Mouse (Mus musculus) mouse embryonic stem cell (cell line): ENCODE measurements around the gene Cacna2d1.

Source experiments
- in situ Hi-C, 2 experiments: fragments of 300-500 bp; cut with MboI; formaldehyde crosslinking; loops; 1 replicate in 1 of 2; 3 replicates in 1 of 2; pipeline ENCODE4 v1.14.3; 2019 to 2020; ENCODE audit warnings: low sequenced_read_pairs in 2 of 2, low pct_unique_long_range_greater_than_20kb in 1 of 2, mixed read lengths in 1 of 2; ENCODE audit not compliant: unreplicated experiment in 1 of 2

The Cacna2d1 gene

DNA sequence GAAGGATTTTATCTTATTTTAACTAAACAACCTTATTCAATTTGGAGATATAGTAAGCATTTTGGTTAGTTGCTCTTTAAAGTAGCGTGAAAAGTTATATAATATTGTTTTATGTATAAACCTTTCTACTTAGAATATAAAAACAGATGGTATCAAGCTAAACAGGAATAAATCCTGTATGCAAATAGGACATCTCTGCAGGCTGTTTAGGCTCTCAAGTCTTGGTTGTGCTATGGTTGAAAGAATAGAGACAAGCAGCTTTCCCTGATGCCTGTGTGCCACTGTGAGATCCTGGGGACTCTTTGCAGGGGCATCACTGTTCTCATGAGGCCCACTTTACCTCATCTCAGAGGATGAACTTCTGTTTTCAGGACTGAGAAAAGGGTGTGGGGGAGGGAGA lies 179.4 kb downstream of the Cacna2d1 start:
- in situ Hi-C loops: no loop called here

DNA sequence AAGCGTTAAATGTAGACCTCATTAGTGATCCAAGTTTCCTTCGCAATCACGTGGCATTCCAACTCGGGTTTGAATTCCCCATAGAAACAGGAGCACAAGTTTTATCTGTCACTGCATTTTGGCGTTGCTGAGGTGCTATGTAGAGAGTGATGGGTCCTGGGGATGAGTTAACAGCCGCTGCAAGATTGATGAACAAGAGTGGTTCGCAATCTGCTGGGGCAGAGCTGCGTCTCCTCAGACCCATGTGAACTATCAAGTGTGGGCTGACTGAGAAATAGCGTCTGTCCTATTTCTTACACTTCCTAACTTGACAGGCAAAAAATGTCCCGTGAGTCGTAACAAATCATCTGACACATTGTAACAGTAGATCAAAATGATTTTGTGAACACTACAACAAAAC lies 186.8 kb downstream of the Cacna2d1 start:
- in situ Hi-C loops: no loop called here

DNA sequence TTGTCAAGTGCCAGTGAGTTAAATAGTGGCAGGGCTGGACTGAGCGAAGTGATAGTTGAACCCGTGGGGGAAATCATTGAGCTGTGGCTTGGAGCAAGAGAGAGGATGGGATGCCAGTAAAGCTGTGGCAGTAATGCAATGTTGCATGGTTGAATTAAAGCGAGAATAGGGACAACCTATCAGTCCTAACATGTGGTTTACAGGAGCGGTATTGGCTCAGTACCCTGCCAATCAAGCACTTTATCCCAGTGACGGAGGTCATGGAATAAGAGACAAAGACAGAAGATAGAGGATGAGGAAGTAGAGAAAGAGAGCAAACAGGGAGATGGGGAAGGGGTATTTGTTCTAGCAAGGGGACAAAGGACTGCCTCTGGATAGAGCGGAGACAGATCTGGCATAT lies 187.6 kb downstream of the Cacna2d1 start:
- in situ Hi-C loops: no loop called here

DNA sequence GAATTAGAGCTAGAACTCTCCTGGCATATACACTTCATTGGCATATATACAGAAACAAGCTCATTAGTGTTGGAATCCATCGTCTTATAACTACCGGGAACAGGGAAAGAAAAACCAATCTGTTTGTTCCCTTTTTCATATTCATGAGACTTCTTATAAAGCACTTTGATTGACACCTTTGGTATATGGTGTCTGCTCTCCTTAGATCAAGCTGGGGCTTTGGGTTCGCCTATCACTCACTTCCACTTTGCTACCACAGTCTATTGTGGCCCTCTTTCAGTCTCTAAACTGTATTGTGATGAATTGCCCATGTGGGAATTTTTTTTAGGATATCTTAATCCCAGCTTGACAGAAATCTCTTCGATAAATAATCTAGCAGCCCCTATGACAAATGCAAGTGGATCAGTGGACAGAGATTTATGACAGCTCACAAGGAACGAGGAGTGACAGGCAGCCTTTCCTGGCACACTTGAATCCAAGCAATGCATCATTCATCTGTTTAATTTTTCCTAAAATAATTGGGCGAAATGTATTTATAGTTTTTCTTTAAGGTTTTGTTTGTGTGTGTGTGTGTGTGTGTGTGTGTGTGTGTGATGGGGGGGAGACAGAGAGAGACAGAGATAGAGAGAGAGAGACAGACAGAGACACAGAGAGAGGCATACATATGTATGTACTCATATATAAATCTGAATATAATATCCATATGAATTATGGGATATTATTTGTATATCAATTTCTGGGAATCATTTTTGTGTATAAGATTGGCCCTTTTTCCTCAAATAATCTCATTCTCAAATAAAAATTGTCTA lies 200.0 kb downstream of the Cacna2d1 start:
- in situ Hi-C loops: no loop called here

DNA sequence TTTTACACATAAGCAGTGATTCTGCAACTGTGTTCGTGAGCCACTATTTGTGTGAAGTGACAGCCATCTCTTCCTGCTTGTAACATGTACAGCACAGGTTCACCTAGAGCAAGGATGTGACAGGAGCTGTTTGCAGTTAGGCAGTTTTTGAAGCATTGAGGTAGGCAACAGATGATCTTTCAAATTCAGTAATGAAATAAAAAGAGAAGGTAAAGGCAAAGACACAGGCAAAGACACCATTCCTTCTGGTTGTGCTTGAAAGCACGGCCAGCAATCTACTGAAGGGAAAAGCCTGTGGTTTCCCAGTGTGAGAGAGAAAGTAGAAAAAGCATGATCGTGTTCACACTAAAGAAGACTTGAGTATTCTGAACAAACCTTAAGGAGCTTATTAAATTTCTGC lies 201.5 kb downstream of the Cacna2d1 start:
- in situ Hi-C loops: no loop called here

DNA sequence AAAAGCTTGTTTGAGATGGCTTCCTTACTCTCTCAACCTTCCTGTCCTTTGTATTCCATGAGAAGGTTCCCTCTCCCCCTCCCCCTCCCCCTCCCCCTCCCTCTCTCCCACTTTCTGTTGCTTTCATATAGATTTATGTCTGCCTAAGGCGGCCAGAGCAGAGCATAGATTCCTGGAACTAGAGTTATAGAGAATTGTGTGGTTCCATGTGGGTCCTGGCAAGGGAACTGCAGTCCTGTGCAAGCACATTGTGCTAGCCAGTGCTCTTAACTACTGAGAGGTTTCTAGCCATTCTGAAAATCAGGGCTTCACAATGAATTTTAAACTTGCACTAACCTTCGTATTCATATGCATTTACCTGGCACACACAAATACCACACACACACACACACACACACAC lies 202.3 kb downstream of the Cacna2d1 start:
- in situ Hi-C loops: no loop called here

DNA sequence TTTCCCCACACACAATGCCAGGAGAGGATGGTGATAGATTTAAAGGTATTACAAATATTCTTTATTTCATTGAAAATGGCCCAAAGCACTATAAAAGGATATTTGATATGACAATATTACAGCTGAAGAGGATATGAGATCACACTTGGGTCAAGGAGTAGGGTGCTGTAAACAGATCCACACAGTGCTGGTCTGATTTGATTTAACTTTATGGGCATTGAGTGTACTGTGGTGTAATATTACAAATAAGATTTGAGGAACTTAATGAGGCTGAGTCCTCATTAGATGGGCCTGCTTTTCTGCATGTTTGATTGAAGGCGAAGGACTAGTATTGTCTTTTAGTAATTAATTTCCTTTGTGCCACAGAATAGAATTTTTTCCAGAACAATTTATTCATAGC lies 212.1 kb downstream of the Cacna2d1 start:
- in situ Hi-C loops: no loop called here

DNA sequence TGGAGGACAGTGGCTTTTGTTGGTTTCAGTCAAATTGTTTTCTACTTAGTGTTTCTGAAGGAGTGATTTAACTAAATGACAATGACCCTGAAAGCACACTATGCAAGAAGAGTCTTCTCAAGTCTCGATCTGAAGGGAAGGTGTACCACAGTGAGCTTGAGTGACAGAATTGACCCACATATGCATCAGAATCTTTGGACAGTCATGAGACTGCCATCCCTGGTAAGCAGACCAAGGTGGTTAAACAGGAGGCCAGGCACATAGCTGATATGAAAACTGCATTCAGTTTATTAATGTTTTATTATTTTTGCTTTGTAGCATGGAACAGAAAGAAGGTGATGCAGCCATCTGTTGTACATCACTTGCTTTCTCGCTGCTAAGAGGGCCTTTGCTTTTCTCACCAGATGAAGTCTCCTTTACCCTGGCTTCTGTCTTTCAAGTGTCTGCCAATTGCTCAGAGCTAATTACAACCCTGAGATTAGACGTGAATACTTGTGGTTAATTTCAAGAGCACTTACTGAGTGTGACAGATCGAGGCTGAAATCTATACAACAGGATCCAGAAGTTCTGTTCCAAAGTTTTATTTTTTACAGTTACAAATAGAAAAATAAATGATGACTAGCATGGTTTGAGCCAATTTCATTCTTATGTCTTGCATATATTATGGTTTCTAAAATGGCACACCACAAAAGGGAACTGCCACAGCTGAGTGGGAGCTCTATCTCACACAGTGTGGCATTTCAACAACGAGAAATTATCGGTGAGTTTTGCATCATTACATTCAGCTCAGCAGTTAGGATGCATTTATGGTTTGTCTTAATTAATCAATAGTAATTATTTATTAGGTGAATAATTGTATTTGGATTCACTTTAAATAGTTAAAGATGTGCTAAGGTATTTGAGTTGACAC lies 221.1 kb downstream of the Cacna2d1 start:
- in situ Hi-C loops: no loop called here

DNA sequence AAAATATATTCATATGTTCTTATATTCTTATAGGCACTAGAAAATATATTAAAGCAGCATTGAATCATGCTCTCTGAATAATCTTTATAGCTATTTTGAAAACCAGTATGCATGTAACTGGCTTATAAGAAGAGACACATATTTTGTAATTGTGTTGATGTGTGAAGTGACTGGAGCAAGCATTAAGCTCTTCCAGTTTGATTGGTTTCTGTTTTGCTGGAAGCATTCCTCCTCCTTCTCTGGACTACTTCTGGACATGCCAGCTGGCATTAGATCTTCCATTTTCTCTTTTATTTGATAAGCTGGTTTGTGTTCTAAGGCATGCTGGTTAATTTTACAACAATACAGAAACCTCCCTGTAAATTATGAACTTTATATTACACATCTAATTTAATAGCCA lies 228.8 kb downstream of the Cacna2d1 start:
- in situ Hi-C loops: no loop called here

DNA sequence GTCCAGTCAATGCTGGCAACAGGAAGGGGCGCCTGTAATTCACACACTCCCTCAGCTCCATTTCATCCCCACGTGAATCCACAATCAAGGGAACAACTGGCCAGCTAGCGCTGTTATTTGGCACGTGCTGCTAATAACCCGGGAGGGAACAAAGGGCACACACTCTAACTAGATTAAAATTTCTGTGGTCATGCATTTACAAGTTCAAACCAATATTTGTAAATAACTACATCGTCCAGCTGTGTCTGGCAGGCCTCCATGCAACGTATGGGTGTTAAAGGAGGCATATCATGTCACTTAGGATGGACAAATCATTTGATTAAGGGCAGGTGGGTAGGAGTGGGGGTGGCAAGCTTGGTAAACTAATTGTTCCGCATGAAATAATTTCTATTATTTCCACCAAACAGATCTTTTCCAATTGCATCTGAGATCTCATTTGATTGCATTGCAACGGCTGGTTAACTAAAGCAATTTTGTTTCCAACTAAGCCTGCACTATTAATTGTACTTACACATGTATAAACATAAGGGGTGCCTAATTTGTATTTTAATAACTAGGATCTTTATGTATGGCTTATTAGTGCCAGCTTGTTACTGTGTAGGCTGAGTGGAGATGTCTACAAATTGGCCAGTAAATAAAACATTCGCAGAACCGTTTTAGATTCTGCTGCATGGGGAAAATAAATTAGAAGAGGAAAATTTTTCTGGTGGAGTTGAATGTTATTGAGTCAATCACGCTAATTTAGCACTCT lies 231.8 kb downstream of the Cacna2d1 start:
- in situ Hi-C loops: no loop called here

DNA sequence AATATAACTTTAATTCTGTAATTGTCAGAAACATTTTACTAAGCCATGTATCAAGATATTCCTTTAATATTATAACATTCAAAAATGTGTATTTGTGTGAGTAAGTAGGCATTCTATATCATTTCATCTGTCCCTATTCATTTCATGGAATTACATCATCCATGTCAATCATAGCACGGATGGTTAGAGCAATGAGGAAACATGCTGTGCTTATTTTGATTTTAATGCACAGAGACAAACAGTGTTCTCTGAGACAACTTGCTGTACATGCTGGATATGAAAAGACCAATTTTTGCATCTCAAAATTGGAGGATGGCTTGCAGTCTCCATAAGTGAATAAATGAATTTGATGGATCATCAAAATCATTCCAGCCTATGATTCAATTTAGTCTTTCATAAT lies 232.4 kb downstream of the Cacna2d1 start:
- in situ Hi-C loops: no loop called here

DNA sequence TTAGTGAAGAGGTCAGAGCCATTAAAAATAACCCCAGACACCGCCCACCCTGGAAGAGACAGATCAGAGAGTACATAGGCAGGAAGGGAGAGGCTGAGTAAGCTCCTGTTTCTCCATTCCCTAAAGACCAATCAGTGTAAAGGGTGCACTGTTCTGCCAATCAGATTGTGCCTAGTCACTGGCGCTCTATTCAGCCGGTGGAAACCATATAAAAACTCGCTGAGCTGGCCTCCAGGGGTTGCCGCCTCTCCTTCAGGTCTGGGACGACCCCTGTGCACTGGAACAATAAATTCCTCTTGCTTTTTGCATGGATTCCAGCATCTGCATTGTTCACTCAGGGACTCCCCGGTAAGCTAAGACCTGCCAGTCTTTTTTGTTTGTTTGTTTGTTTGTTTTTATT lies 246.6 kb downstream of the Cacna2d1 start:
- in situ Hi-C loops: no loop called here

DNA sequence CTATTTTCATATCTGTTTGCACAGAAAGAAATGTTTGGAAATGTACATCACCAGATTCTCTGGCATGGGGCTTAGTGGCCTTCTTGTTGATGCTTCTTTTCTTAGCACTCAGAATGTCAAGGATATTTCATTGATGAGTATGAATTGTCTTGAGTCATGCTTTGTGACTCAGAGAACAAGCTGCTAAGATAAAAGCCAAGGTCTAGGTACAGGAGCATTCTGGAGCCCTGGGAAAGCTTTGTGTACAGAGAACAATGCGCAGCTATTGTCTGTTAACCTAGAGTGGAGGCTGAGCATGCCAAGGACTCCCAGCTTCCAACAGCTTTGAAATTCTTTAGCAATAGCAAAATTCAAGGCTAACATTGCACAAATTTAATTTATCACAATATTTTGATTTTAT lies 249.6 kb downstream of the Cacna2d1 start:
- in situ Hi-C loops: no loop called here

DNA sequence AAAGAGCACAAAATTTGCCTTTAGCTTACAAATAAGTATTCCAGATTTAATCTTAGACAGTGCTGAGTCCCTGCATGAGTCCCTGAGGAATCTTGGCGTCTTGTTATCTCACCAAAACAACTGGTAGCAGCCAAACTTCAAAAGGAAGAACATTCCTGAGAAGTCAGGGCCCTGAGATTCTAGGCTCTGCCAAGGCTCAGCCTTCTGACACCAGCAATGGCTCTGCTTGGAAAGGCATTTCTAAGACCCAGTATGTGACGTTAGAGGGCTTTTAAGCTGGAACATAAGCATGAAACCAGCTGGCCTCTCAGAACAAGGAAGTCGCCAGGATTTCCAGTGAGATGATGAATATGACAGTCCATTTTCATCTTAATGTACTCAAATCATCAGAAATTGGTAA lies 253.4 kb downstream of the Cacna2d1 start:
- in situ Hi-C loops: no loop called here

DNA sequence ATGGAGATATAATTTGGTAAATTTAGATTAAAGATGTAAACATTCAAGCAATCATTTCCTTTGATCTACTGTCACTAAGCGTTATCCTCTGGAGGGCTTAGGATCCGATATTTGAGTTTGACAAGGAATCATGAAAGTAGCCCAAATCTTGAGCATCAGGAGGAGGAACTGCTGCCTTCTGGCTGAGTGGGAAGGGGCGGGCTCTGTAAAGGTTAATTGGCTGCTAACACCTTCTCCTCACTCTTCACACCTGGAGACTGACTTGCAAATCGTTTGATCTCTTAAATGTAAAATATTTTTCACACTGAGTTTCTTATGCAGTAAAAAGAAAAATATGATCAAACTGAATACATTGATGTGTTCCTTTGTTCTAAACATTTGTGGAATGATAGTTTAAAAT lies 255.4 kb downstream of the Cacna2d1 start:
- in situ Hi-C loops: no loop called here

DNA sequence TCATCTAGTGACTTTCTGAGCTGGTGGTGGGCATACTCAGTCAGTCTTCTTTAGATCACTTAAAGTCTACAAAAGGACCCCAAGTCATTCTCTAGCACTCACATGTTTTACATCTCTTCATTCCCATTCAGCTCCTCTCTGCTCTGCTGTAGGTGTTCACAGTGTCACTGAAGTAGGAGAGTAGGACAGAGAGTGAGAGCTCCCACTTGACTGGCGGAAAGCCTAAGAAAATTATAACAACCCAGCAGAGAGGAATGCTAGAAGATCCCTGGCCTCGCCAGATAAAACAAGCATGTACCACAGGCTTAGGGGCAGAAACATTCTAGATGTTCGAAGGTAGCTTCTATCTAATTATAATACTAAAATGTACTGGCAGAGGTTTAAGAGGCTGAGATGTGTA lies 256.7 kb downstream of the Cacna2d1 start:
- in situ Hi-C loops: no loop called here

DNA sequence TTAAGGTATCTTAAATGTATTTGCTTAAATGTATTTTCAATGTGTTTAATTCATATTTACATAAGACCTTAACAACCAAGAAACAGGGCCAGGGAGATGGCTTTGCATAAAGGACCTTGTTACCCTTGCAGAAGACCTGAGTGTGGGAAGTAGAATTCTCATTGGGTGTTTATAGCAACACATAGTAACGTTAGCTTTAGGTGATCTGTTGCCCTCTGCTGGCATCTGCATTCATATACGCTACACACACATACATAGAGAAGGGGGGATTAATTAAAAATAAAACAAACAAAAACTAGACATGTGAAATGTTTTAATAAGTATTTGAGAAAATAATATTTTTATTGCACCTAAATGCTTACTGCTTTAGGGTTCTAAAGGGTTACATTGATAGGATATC lies 265.3 kb downstream of the Cacna2d1 start:
- in situ Hi-C loops: no loop called here

DNA sequence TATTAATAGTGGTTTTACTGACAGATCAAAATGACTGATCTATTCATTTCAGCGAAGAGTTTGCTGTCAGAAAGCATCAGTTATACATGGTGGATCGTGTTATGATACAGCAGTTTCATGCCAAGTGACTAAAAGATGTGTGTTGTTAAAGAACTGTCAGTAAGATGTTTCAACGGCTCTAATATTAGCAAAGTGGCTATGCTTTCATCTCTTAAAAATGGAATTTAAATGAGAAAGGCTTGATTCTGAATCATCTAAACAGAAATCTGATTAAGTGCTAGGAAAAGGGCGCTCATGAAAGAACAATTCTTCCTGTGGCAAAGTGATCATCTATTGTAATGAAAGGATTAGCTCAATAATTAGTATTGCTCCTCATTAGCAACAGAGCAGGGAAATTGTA lies 287.5 kb downstream of the Cacna2d1 start:
- in situ Hi-C loops: no loop called here

DNA sequence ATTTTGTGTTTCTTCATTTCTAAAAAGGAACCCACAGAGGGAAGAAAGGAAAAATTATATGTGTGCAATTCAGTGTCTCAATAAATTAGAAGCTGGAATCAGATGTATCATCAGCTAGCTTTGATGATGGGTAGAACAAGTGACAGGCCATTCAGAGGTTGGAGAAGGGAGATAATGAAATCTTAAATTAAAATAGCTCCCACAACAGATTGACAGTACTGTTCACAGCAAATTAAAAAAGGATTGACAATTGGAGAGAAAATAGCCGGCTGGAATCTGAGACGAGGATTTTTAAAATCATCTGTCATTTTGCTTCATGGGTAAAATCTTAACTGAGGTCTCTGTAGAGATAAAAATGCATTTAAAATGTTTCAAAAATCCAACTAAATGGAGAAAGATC lies 290.9 kb downstream of the Cacna2d1 start:
- in situ Hi-C loops: no loop called here
